Mouse (Mus musculus) T-helper 17 cell (primary cell): ENCODE results near the gene Hmgn5.

Experiments
- in situ Hi-C, 2 experiments: fragments of 300-600 bp; cut with MboI, MseI; formaldehyde crosslinking; loops; 1 replicate in 1 of 2; 2 replicates in 1 of 2; pipeline ENCODE4 v1.15.1; 2025; ENCODE audit warnings: high pct_unique_total_duplicates in 2 of 2

The Hmgn5 gene

DNA sequence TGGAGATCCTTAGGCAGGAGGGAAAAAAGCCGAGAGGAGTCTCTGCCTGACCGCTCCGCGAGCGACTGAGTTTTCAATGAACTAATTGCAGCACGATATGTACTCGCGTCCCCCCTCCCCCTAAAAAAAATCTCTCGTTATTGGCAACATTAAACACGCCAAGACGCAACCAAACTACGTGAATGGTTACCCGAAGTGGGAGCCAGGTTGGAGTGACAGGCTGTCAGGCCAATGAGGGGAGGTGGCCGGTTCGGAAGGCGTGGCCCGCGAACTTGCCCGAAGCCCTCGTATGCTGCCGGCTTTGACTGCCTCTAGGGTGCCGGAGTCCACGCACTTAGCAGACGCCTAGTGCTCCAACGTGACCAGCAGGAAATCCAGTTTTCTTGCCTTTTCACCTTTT is at the start of gene Hmgn5:
Hmgn5 (minus strand) TSS at position 122 of the 400 bp plus-strand sequence.
- in situ Hi-C loops = loop anchor here in 1 of 2 experiments (5.0 kb wide), 1 partner anchor 176 kb away; no protein-coding TSS in a partner anchor

DNA sequence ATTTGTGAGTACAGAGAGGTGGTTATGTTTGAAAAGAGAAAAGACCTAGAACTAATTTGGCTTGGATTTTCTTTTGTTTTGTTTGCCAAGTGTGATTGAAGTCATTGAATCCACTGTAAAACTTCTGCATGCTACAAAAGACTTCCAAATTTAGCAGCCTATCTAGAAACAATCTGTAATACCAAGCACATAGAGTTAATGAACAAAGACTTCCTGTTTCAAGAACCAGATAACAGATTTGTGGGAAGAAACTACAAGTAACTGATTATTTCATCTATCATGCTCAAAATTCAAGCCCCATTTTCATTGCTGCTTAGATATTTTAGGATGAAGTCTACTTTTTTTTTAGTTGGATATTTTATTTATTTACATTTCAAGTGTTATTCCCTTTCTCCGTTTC is 34.6 kb upstream of the Hmgn5 start:
- in situ Hi-C loops = no loop called here

DNA sequence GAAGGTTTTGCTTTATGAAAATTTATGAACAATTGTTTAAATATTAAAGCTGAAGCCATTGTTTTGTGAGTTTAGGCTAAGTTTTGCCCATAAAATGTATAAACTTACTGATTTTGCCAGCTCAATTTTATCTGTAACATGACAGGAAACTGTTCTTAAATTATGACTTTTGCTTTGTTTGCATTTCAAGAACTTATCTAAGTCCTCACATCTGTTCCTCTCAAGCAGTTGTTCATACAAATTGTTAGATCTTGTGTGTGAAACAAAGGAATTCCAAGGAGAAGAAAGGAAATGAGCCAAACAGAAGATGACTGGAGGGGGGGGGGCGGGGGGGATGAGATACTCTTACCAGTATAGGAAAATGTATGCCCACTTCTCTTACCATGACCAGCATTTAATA is 13.0 kb upstream of the Hmgn5 start:
- in situ Hi-C loops = no loop called here

DNA sequence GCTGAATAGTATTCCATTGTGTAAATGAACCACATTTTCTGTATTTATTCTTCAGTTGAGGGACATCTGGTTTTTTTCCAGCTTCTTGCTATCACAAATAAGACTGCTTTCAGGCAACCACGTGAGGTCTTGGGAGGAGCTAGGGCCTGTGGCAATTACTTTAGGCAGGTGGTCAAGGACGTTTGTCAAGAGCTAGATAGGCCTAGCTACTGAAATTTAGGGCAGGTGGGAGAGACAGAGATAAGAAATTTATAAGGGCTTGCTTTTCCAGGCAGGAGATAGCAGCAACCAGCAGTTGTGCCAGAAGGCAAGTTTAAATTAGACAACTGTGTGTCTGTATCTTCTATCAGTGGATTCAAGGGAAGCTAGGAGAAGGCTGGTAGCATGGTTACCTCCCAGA is 7.7 kb upstream of the Hmgn5 start:
- in situ Hi-C loops = no loop called here

DNA sequence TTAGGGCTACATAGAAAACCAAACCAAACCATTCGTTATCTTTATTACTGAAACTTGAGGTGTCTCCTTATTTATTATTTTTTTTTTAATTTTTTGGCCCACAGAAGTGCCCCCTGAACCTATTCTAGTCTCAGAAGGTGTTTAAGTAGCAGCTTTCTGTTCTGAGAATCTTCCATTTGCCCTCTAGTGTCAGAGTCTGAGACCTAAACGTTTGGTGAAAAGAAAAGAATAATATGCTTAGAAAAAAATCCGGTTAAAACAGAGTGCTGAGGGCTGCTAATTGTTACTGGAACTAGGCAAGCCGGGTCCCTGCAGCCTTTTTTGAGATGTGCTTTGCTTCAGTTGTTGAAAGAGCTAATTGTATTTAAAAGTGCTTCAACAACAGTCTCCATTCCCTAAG is 962 bp upstream of the Hmgn5 start:
- in situ Hi-C loops = loop anchor here in 1 of 2 experiments (5.0 kb wide), 1 partner anchor 177 kb away; no protein-coding TSS in a partner anchor

DNA sequence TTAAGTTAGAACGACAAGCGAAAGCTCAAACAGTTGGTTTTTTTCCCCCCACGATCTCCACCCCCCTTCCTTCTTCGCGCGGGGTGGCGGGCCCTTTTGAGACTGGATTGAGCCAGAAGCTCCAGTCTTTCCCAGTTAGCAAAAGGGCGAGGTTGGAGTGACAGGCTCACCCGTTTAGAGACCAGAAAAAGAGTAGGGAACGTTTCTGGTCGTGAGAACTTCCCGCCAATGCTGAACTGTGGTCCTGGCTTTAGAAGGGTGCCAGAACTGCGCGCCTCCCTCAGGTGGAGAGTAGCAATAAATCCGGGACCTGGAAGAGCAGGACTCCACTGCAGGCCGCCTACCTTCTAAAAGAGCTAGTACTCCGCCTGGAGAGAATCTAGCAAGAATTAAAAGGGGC is 482 bp upstream of the Hmgn5 start:
- in situ Hi-C loops = loop anchor here in 1 of 2 experiments (5.0 kb wide), 1 partner anchor 176 kb away; no protein-coding TSS in a partner anchor

DNA sequence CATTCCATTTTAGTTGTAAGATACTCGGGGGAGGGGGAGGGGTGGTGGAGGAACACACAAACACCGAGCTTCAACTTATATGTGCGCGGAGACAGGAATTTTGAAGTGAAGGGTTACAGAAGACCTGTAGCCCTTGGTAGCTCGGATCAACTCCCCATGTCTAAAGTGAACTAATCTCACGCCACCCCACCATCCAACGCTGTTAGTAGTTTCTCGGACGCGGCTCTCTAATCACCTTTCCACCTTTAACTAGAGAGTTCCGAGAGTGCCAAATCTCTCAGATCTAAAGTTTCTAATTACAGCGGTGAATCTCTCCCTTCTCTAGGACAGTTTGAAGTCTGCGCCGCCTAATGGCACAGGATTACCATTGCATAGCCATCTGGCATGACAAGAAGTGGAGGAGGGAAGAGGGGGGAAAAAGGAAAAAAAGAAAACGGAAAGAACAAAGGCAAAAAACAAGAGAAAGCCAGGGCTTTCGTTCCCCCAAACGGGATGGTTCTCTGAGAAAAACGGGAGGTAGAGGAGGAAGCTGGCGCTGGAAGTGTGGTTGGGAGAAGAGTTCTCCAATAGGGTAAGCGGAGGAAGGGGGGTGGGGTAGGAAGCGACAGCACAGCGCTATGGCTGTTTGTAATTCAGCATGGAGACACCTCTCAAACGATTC is 703 bp downstream of the Hmgn5 start:
- in situ Hi-C loops = loop anchor here in 1 of 2 experiments (5.0 kb wide), 1 partner anchor 175 kb away; no protein-coding TSS in a partner anchor

DNA sequence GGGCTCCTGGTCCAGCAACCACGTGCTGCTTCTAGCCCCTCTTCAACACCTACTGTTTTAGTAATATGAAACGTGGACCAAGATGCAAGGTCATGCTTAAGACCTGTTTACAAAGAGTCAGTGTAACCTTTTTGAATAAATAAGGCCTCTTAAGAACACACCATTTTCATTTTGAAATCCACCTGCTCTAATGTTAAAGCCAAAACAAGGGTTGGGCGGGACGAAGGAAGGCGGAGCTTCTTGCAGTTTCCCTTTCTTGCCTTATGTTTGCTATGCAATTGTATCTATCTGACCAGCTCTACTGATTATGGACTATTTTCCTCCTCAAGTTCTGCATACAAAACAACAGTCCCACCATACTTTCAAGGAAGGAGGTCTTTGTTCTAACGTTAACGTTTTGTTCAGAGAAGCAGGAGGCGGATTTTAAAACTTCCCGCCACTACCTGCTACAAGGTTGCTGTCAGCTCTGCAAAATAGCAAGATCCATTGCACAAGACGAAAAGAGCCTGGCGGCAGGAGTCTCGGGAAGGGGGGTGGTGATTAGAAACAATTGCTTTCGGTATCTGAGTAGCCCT is 1.5 kb downstream of the Hmgn5 start:
- in situ Hi-C loops = loop anchor here in 1 of 2 experiments (5.0 kb wide), 1 partner anchor 174 kb away; no protein-coding TSS in a partner anchor

DNA sequence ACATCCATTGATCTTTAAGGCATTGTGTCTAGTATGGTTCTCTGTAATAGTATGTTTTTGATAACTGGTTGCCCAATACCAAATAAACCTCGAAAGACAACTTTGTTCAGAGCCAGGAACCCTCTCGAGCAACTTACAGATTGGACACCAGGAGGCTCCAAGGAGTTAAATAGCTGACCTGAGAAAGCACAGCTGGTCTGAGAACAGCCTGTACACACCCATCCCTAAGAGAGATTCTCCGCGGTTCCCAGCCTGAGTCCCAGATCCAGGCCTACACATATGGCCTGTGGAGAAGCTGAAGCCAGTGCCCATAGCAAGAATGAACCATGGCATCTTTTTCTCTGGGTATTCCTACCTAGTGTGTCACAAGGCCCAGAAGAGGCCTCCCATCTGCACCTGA is 11.9 kb downstream of the Hmgn5 start:
- in situ Hi-C loops = no loop called here
